Mouse (Mus musculus) right cerebral cortex, postnatal 14 days (tissue): Measurements from ENCODE around the gene Srsf9.
"Not testable (repeated sequence)": the region's sequence is repeated elsewhere in the genome, so short reads cannot be mapped to it uniquely, and the experiment has no call there.

Experiments used
- DNase-seq: peaks from one replicate; pipeline ENCODE4 v3.0.0; 2022

Srsf9 gene

DNA sequence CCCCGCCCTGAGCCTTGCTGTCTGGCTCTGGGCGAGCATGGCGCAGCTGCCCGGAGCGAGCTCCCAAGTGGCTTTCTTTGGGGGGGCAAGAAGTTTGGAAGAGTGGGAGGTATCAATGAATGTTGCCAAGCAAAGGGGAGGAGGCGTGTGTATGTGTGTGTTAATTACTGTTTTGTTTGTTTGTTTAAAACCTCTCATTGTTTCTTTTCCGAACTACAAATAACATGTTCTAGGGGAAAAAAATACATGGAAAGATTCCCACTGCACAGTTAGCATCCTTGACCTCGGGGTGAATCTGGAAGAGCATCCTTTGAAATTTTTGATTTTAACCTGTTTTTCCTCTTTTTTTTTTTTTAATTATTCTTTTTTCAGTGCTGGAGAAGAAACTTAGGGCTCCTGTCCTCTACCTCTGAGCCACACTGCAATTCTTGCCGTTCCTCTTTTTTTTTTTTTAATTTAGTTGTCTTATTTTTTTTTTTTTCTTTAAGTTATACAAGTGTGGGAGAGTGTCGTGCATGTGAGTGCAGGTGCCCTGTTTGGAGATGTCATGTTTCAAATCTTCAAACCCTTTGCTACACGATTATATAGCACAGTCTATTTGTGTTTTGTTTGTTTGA lies 47.3 kb downstream of the Srsf9 start:
- no peak for DNase-seq

DNA sequence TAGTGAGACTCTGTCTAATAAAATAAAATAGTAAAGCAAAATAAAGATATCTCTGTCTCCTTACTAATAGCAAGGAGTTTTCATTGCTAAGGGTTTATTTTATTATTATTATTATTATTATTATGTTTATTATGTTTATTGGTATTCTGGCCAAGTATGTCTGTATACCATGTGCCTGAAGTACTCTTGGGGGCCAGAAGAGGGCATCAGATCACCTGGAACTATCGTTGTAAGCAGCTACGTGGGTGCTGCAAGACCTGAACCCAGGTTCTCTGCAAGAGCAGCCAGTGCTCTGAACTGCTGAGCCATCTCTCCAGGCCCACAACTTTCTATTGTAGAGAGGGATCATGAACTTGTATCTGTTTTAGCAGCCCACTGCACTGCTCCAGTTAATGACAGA lies 48.5 kb downstream of the Srsf9 start:
- no peak for DNase-seq

DNA sequence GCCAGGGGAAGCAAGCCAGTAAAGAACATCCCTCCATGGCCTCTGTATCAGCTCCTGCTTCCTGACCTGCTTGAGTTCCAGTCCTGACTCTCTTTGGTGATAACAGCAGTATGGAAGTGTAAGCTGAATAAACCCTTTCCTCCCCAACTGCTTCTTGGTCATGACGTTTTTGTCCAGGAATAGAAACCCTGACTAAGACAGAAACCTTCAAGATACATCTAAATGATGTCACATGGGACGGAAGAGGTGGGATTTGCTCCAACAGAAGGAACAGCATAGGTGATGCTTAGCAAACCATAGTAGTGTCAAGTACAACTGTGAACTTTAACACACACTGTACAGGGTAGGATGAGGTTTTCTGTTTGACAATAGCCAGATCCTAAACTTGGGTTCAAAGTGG lies 51.9 kb downstream of the Srsf9 start:
- not testable (repeated sequence) for DNase-seq
